Mouse (Mus musculus): ENCODE results near the gene Wnk4. TPM values are rescaled to one million over a fixed set of nuclear protein-coding genes. Genes with fewer than 3 reads are reported as not detected.

Gene Wnk4
- total RNA-seq, 2 experiments from 2014 or later, result not detected

GRCm38 (mm10) chr11:101269577-101270116, 9.3 kb downstream of the Wnk4 start:
- 0 out of 2 replicates have a peak, but pooled peaks have one; percentile 31 for ATAC-seq (replicated peaks; ENCODE audit: poor library complexity)

GRCm38 (mm10) chr11:101272446-101272845, 12.1 kb downstream of the Wnk4 start:
- ATAC-seq (replicated peaks; ENCODE audit: poor library complexity), result no peak

GRCm38 (mm10) chr11:101275309-101275708, 14.9 kb downstream of the Wnk4 start:
- ATAC-seq (replicated peaks; ENCODE audit: poor library complexity), result no peak

GRCm38 (mm10) chr11:101276319-101277070, 16.1 kb downstream of the Wnk4 start:
- ATAC-seq (replicated peaks; ENCODE audit: poor library complexity), result no peak

- 0 out of 2 replicates have a peak, but pooled peaks have one; percentile 11 for ATAC-seq (replicated peaks; ENCODE audit: poor library complexity)
Observed at GRCm38 (mm10) chr11:101277381-101278222, 17.2 kb downstream of the Wnk4 start.

GRCm38 (mm10) chr11:101278223-101279192, 18.1 kb downstream of the Wnk4 start, which contains the start of the genes Cntd1 and Coa3:
TSS of gene Cntd1 (plus strand) at chr11:101279012.
TSS of gene Coa3 (minus strand) at chr11:101279114.
- ATAC-seq (replicated peaks; ENCODE audit: poor library complexity), result peak; percentile 96

GRCm38 (mm10) chr11:101279193-101279569, 18.8 kb downstream of the Wnk4 start:
- peak; percentile 13; the same call in 1 of the 2 replicates for ATAC-seq (replicated peaks; ENCODE audit: poor library complexity)

- no peak for ATAC-seq (replicated peaks; ENCODE audit: poor library complexity)
Observed at GRCm38 (mm10) chr11:101280837-101281236, 20.5 kb downstream of the Wnk4 start.

GRCm38 (mm10) chr11:101282896-101283295, 22.5 kb downstream of the Wnk4 start:
- no peak for ATAC-seq (replicated peaks; ENCODE audit: poor library complexity)

- no peak for ATAC-seq (replicated peaks; ENCODE audit: poor library complexity)
Observed at GRCm38 (mm10) chr11:101283805-101284204, 23.4 kb downstream of the Wnk4 start.

- ATAC-seq (replicated peaks; ENCODE audit: poor library complexity), result peak; percentile 80
Observed at GRCm38 (mm10) chr11:101287306-101287705, 26.9 kb downstream of the Wnk4 start.

GRCm38 (mm10) chr11:101291231-101291630, 30.9 kb downstream of the Wnk4 start:
- ATAC-seq (replicated peaks; ENCODE audit: poor library complexity), result no peak

- no peak for ATAC-seq (replicated peaks; ENCODE audit: poor library complexity)
Observed at GRCm38 (mm10) chr11:101295191-101295590, 34.8 kb downstream of the Wnk4 start.

- ATAC-seq (replicated peaks; ENCODE audit: poor library complexity), result 0 out of 2 replicates have a peak, but pooled peaks have one; percentile 29
Observed at GRCm38 (mm10) chr11:101300881-101301280, 40.5 kb downstream of the Wnk4 start.

GRCm38 (mm10) chr11:101301299-101302003, 41.1 kb downstream of the Wnk4 start:
- ATAC-seq (replicated peaks; ENCODE audit: poor library complexity), result no peak; the same call in 1 of the 2 replicates

- ATAC-seq (replicated peaks; ENCODE audit: poor library complexity), result peak; percentile 99
Observed at GRCm38 (mm10) chr11:101302004-101302798, 41.8 kb downstream of the Wnk4 start, which contains the start of gene Becn1. TSS of gene Becn1 (minus strand) at chr11:101302286.

- no peak for ATAC-seq (replicated peaks; ENCODE audit: poor library complexity)
Observed at GRCm38 (mm10) chr11:101307744-101308143, 47.4 kb downstream of the Wnk4 start.

- ATAC-seq (replicated peaks; ENCODE audit: poor library complexity), result no peak
Observed at GRCm38 (mm10) chr11:101311083-101311482, 50.7 kb downstream of the Wnk4 start.

GRCm38 (mm10) chr11:101312150-101312549, 51.8 kb downstream of the Wnk4 start:
- ATAC-seq (replicated peaks; ENCODE audit: poor library complexity), result no peak

Data from megakaryocyte progenitor cell, adult 5-6 weeks (primary cell).